7 mouse cellular contexts compared by ENCODE assay signal in the genomic region with DNA sequence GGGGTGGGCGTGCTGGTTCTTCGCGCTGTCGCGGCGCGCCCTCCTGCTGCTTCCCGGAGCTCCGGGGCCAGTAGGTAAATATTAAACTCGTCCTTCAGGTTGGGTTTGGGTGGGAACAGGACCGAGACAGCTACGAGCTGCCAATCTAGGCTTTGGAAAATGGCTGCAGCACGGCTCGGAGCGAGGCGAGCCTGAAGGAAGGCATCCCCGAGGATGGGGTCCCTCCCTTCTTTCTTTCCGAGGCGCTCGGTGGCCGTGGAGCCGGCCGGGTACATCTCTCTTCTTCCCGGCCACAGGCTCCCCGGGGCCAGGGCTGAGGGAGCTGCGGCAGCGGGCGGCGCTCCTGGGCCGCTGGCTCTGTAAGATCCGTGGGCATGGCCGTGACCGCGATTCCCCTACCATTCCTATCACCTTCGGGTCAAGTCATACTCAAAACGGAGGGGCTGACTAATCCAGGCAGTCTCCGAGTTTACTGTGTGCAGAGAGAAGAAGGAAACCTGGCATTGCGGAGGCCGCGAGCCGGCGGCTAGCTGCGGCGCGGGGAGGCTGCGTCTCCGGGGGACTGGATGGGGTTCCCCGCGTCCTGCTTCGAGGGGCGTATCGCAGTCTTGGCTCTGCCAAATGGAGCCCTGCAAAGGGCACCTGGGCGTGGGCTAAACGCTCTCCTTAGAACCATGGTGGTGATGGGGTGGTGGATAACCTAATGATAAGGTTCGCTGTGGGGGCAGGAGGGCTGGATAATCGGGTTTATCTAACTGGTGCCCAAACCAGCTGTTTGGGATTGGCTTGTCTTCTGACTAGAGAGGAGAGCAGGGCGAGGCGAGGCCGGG. TPM values are rescaled to one million over a fixed set of nuclear protein-coding genes. Genes with fewer than 3 reads are reported as not detected.
A peak's percentile ranks its signal among the peaks of the same experiment; 100 is the strongest.
DNase-seq lines count a peak whose midpoint lies in the region; ATAC-seq and TF ChIP-seq lines count a peak whose summit lies in the region.

No protein-coding gene starts in this region.

- no peaks in the 10 kb centered on the region for H3K27me3 ChIP-seq in ES-Bruce4 (ENCODE audit: control insufficient read depth, insufficient read depth, low read length, poor library complexity, severe bottlenecking)
- H3K27me3 ChIP-seq in embryonic facial prominence, embryonic 14.5 days (replicated peaks; ENCODE audit: control insufficient read depth, insufficient read depth, low read length), result no peaks in the 10 kb centered on the region
- no peaks in the 10 kb centered on the region for H3K27me3 ChIP-seq in heart, embryonic 13.5 days (replicated peaks)
- peaks cover 21% of the 10 kb centered on the region for H3K27me3 ChIP-seq in midbrain, embryonic 10.5 days (ENCODE audit: low read depth, poor library complexity, severe bottlenecking)

- H3K27ac ChIP-seq in ES-Bruce4 (ENCODE audit: insufficient read depth, low read length), result no peak overlapping the region
- peak overlapping the region; percentile 95 for H3K27ac ChIP-seq in embryonic facial prominence, embryonic 14.5 days (replicated peaks; ENCODE audit: low read depth, low read length)
- peak overlapping the region; percentile 98 for H3K27ac ChIP-seq in heart, embryonic 13.5 days (replicated peaks)
- peak overlapping the region; percentile 92 for H3K27ac ChIP-seq in midbrain, embryonic 10.5 days (replicated peaks)

- no peaks in the 10 kb centered on the region for H3K9me3 ChIP-seq in ES-Bruce4 (replicated peaks; ENCODE audit: control insufficient read depth, insufficient read depth, low read length, poor library complexity, severe bottlenecking)
- H3K9me3 ChIP-seq in embryonic facial prominence, embryonic 14.5 days (ENCODE audit: control insufficient read depth, low read length), result no peaks in the 10 kb centered on the region
- H3K9me3 ChIP-seq in heart, embryonic 13.5 days, result no peaks in the 10 kb centered on the region
- no peaks in the 10 kb centered on the region for H3K9me3 ChIP-seq in midbrain, embryonic 10.5 days (replicated peaks)

- no peak for TF ChIP-seq EP300 in ES-Bruce4 (IDR thresholded peaks at IDR 0.05; ENCODE audit: insufficient read depth, low read depth, low read length)

- no peak for TF ChIP-seq POLR2A in ES-Bruce4 (IDR thresholded peaks at IDR 0.05; ENCODE audit: insufficient read depth, low read length)

- peak overlapping the region; percentile 95 for H3K4me2 ChIP-seq in embryonic facial prominence, embryonic 14.5 days (ENCODE audit: low read depth, low read length)
- peak overlapping the region; percentile 90 for H3K4me2 ChIP-seq in heart, embryonic 13.5 days

- ATAC-seq in activated CD4-positive, CD25-positive, alpha-beta regulatory T cell, adult 4 months, result peak; percentile 14
- ATAC-seq in embryonic facial prominence, embryonic 14.5 days (ENCODE audit: low read depth), result peak; percentile 42
- 0 out of 2 replicates have a peak, but pooled peaks have one; percentile 7 for ATAC-seq in heart, embryonic 13.5 days (ENCODE audit: extremely low read depth, insufficient number of reproducible peaks, low FRiP score, low TSS enrichment)

- under 1% methylated on average over 45 of the region's 59 CpGs for WGBS in embryonic facial prominence, embryonic 14.5 days
- WGBS in heart, embryonic 13.5 days, result under 1% methylated on average over 59 of the region's 59 CpGs
- WGBS in midbrain, embryonic 10.5 days, result under 1% methylated on average over 59 of the region's 59 CpGs

- TF ChIP-seq CTCF in ES-Bruce4 (IDR thresholded peaks at IDR 0.05; ENCODE audit: low read depth, low read length), result no peak

- no peak for DNase-seq in embryonic facial prominence, embryonic 14.5 days (ENCODE audit: low spot score)
- peak; percentile 47 to 55 for DNase-seq in left cerebral cortex, adult 18-20 months (ENCODE audit: low spot score in 2 of 2)
- DNase-seq in midbrain, embryonic 10.5 days (ENCODE audit: low spot score), result no peak
- DNase-seq in spleen, postnatal 10 days (ENCODE audit: low spot score in 2 of 2), result peak; percentile 60 to 82

- H3K4me3 ChIP-seq in ES-Bruce4 (ENCODE audit: low read depth, low read length), result peak overlapping the region; percentile 72
- H3K4me3 ChIP-seq in embryonic facial prominence, embryonic 14.5 days (ENCODE audit: low read depth, low read length), result peak overlapping the region; percentile 56
- peak overlapping the region; percentile 99 for H3K4me3 ChIP-seq in heart, embryonic 13.5 days
- peak overlapping the region; percentile 89 for H3K4me3 ChIP-seq in midbrain, embryonic 10.5 days

- no peaks in the 10 kb centered on the region for H3K4me1 ChIP-seq in ES-Bruce4 (ENCODE audit: control insufficient read depth, insufficient read depth, low read length)
- peaks cover 25% of the 10 kb centered on the region for H3K4me1 ChIP-seq in embryonic facial prominence, embryonic 14.5 days (ENCODE audit: control insufficient read depth, insufficient read depth, low read length)
- peaks cover 55% of the 10 kb centered on the region for H3K4me1 ChIP-seq in heart, embryonic 13.5 days
- peaks cover 53% of the 10 kb centered on the region for H3K4me1 ChIP-seq in midbrain, embryonic 10.5 days

- H3K36me3 ChIP-seq in ES-Bruce4 (ENCODE audit: control insufficient read depth, insufficient read depth, low read length, poor library complexity, severe bottlenecking), result no peaks in the 10 kb centered on the region
- no peaks in the 10 kb centered on the region for H3K36me3 ChIP-seq in embryonic facial prominence, embryonic 14.5 days (ENCODE audit: control insufficient read depth, insufficient read depth, low read length)
- no peaks in the 10 kb centered on the region for H3K36me3 ChIP-seq in heart, embryonic 13.5 days
- no peaks in the 10 kb centered on the region for H3K36me3 ChIP-seq in midbrain, embryonic 10.5 days

- peak overlapping the region; percentile 61 for H3K9ac ChIP-seq in ES-Bruce4 (ENCODE audit: low read depth, poor library complexity, severe bottlenecking)
- H3K9ac ChIP-seq in embryonic facial prominence, embryonic 14.5 days (ENCODE audit: low read depth, low read length), result peak overlapping the region; percentile 84
- peak overlapping the region; percentile 99 for H3K9ac ChIP-seq in heart, embryonic 13.5 days

RNA-seq across cellular contexts. Expression of a gene that starts 0.6 kb away (rescaled TPM):
- polyA plus RNA-seq in ES-Bruce4 (2011; ENCODE audit: insufficient read depth, insufficient read length, low read depth, missing spikeins), result 33.0 and 34.6 TPM in 2 replicates
- 1 to 10 TPM; 1.9 to 2.0 TPM for polyA plus RNA-seq in activated CD4-positive, CD25-positive, alpha-beta regulatory T cell, adult 4 months (2017; shearing (Covaris generic))
- 11.0 and 12.1 TPM in 2 replicates for polyA plus RNA-seq in embryonic facial prominence, embryonic 14.5 days (2014; fragmentation: Nextera tagmentation; extraction: Ambion mirVana)
- polyA plus RNA-seq in heart, embryonic 13.5 days (2015; fragmentation: Nextera tagmentation; extraction: Ambion mirVana), result 18.5 and 18.6 TPM in 2 replicates
- total RNA-seq in left cerebral cortex, adult 18-20 months (2021), result 10 to 100 TPM; 47.7 to 49.6 TPM
- polyA plus RNA-seq in midbrain, embryonic 10.5 days (2016; fragmentation: Nextera tagmentation; extraction: Ambion mirVana), result 9.3 and 10.1 TPM in 2 replicates

Comparison
In these comparisons a context has a peak if more than half of its experiments do, and no peak if none do; other contexts are left out.
1. DNase-seq: peak in left cerebral cortex, adult 18-20 months (2 of 2) and spleen, postnatal 10 days (2 of 2); none in embryonic facial prominence, embryonic 14.5 days (single experiment) and midbrain, embryonic 10.5 days (single experiment).
2. Peak in every context shown above with its lines, with median percentiles within 50 percentile points of each other: H3K4me3 ChIP-seq, H3K9ac ChIP-seq and ATAC-seq.